Mouse (Mus musculus): ENCODE measurements around the gene Arl5c.

Gene Arl5c

GRCm38 (mm10) chr11:97994539-97995100 lies 1.4 kb downstream of the Arl5c start:
- DNase-seq (ENCODE audit: low spot score), result no peak

- peak; percentile 78 for DNase-seq (ENCODE audit: low spot score)
Measured at GRCm38 (mm10) chr11:97988530-97989096, 7.4 kb downstream of the Arl5c start.

- peak; percentile 91 for DNase-seq (ENCODE audit: low spot score)
Measured at GRCm38 (mm10) chr11:97987551-97988526, 8.1 kb downstream of the Arl5c start.

GRCm38 (mm10) chr11:97986738-97987465 lies 9.1 kb downstream of the Arl5c start:
- DNase-seq (ENCODE audit: low spot score), result no peak

GRCm38 (mm10) chr11:97985727-97986677 lies 10.0 kb downstream of the Arl5c start, which contains the start of gene Plxdc1:
TSS of gene Plxdc1 (minus strand) at chr11:97986444.
- peak; percentile 61 for DNase-seq (ENCODE audit: low spot score)

GRCm38 (mm10) chr11:97983983-97984382 lies 12.0 kb downstream of the Arl5c start:
- no peak for DNase-seq (ENCODE audit: low spot score)

- DNase-seq (ENCODE audit: low spot score), result no peak
Measured at GRCm38 (mm10) chr11:97983506-97983905, 12.5 kb downstream of the Arl5c start.

- DNase-seq (ENCODE audit: low spot score), result no peak
Measured at GRCm38 (mm10) chr11:97982721-97983120, 13.3 kb downstream of the Arl5c start.

GRCm38 (mm10) chr11:97980531-97980966 lies 15.4 kb downstream of the Arl5c start:
- no peak for DNase-seq (ENCODE audit: low spot score)

GRCm38 (mm10) chr11:97979824-97980495 lies 16.0 kb downstream of the Arl5c start:
- no peak for DNase-seq (ENCODE audit: low spot score)

GRCm38 (mm10) chr11:97978392-97978791 lies 17.6 kb downstream of the Arl5c start:
- DNase-seq (ENCODE audit: low spot score), result no peak

- DNase-seq (ENCODE audit: low spot score), result no peak
Measured at GRCm38 (mm10) chr11:97977797-97978196, 18.2 kb downstream of the Arl5c start.

GRCm38 (mm10) chr11:97974746-97975145 lies 21.2 kb downstream of the Arl5c start:
- DNase-seq (ENCODE audit: low spot score), result no peak

- no peak for DNase-seq (ENCODE audit: low spot score)
Measured at GRCm38 (mm10) chr11:97974141-97974540, 21.8 kb downstream of the Arl5c start.

- DNase-seq (ENCODE audit: low spot score), result no peak
Measured at GRCm38 (mm10) chr11:97972434-97972833, 23.5 kb downstream of the Arl5c start.

GRCm38 (mm10) chr11:97971232-97971631 lies 24.7 kb downstream of the Arl5c start:
- peak; percentile 80 for DNase-seq (ENCODE audit: low spot score)

GRCm38 (mm10) chr11:97970771-97971170 lies 25.2 kb downstream of the Arl5c start:
- no peak for DNase-seq (ENCODE audit: low spot score)

- DNase-seq (ENCODE audit: low spot score), result no peak
Measured at GRCm38 (mm10) chr11:97968385-97968784, 27.6 kb downstream of the Arl5c start.

- no peak for DNase-seq (ENCODE audit: low spot score)
Measured at GRCm38 (mm10) chr11:97967114-97967513, 28.9 kb downstream of the Arl5c start.

- no peak for DNase-seq (ENCODE audit: low spot score)
Measured at GRCm38 (mm10) chr11:97960907-97961306, 35.1 kb downstream of the Arl5c start.
